Mouse (Mus musculus) granulocyte monocyte progenitor cell, adult 5-6 weeks (primary cell): ENCODE data around the gene 1600014C10Rik. TPM values are rescaled to one million over a fixed set of nuclear protein-coding genes. Genes with fewer than 3 reads are reported as not detected.

Experiments
- ATAC-seq: replicated peaks from 2 replicates; pipeline ENCODE4 v1.8.0; 2016; ENCODE audit warnings: mild to moderate bottlenecking, moderate TSS enrichment, inconsistent platforms; ENCODE audit not compliant: poor library complexity, severe bottlenecking
- total RNA-seq, 2 experiments: library from RNA; stranded (forward) in 1 of 2; stranded (reverse) in 1 of 2; fragments of 200-712, 200-1000 nt in 1 of 2; fragments of >200 nt in 1 of 2; fragmentation: Nextera tagmentation in 1 of 2; gene quantifications; 2 replicates each; pipeline ENCODE4 v1.2.3; 2014 to 2017

Gene 1600014C10Rik
- total RNA-seq (2014; fragmentation: Nextera tagmentation) (31.3 and 39.0 TPM in 2 replicates), total RNA-seq (2017) (23.6 and 31.1 TPM in 2 replicates)

- peak; percentile 26; the same call in 1 of the 2 replicates for ATAC-seq
Observed at GRCm38 (mm10) chr7:38182962-38183687, at the start of gene 1600014C10Rik. TSS of gene 1600014C10Rik (plus strand) at chr7:38183217.

GRCm38 (mm10) chr7:38134471-38134870, 48.5 kb upstream of the 1600014C10Rik start:
- ATAC-seq = peak; percentile 69

- no peak for ATAC-seq
Observed at GRCm38 (mm10) chr7:38140324-38140723, 42.7 kb upstream of the 1600014C10Rik start.

- ATAC-seq = peak; percentile 93
Observed at GRCm38 (mm10) chr7:38141747-38142545, 41.1 kb upstream of the 1600014C10Rik start.

GRCm38 (mm10) chr7:38147477-38147876, 35.5 kb upstream of the 1600014C10Rik start:
- no peak for ATAC-seq

GRCm38 (mm10) chr7:38151706-38152312, 31.2 kb upstream of the 1600014C10Rik start:
- ATAC-seq = no peak

GRCm38 (mm10) chr7:38152571-38152970, 30.4 kb upstream of the 1600014C10Rik start:
- ATAC-seq = no peak

- ATAC-seq = peak; percentile 98
Observed at GRCm38 (mm10) chr7:38155829-38156228, 27.2 kb upstream of the 1600014C10Rik start.

- ATAC-seq = no peak
Observed at GRCm38 (mm10) chr7:38158764-38159458, 24.1 kb upstream of the 1600014C10Rik start.

- peak; percentile 54 for ATAC-seq
Observed at GRCm38 (mm10) chr7:38161438-38161837, 21.6 kb upstream of the 1600014C10Rik start.

- peak; percentile 35 for ATAC-seq
Observed at GRCm38 (mm10) chr7:38163433-38164050, 19.5 kb upstream of the 1600014C10Rik start.

GRCm38 (mm10) chr7:38166930-38167645, 15.9 kb upstream of the 1600014C10Rik start:
- no peak for ATAC-seq

GRCm38 (mm10) chr7:38167724-38168141, 15.3 kb upstream of the 1600014C10Rik start:
- peak; percentile 72 for ATAC-seq

GRCm38 (mm10) chr7:38173871-38174270, 9.1 kb upstream of the 1600014C10Rik start:
- no peak for ATAC-seq

- ATAC-seq = peak; percentile 63
Observed at GRCm38 (mm10) chr7:38174321-38175148, 8.5 kb upstream of the 1600014C10Rik start.

GRCm38 (mm10) chr7:38176056-38176455, 7.0 kb upstream of the 1600014C10Rik start:
- no peak for ATAC-seq

- no peak for ATAC-seq
Observed at GRCm38 (mm10) chr7:38179896-38180295, 3.1 kb upstream of the 1600014C10Rik start.

GRCm38 (mm10) chr7:38181366-38181765, 1.7 kb upstream of the 1600014C10Rik start:
- peak; percentile 48 for ATAC-seq
